Mouse (Mus musculus): Measurements from ENCODE around the gene Kbtbd13. TPM values are rescaled to one million over a fixed set of nuclear protein-coding genes. Genes with fewer than 3 reads are reported as not detected.

Gene Kbtbd13
- polyA plus RNA-seq, 1 experiment from 2014 or later: 0.66 TPM

GRCm38 (mm10) chr9:65386373-65387140 lies 4.9 kb downstream of the Kbtbd13 start:
- peak; percentile 50; the same call in 1 of the 2 replicates for ATAC-seq (replicated peaks; ENCODE audit: low FRiP score, low TSS enrichment, low read depth)
- no peak overlapping the region for H3K4me3 ChIP-seq (ENCODE audit: low read depth, low read length)
- H3K27ac ChIP-seq (ENCODE audit: low read depth): no peak overlapping the region
- DNase-seq (ENCODE audit: low spot score): peak; percentile 75
- H3K9ac ChIP-seq (ENCODE audit: low read length): no peak overlapping the region
- no peaks in the 10 kb centered on the region for H3K36me3 ChIP-seq (ENCODE audit: control insufficient read depth, insufficient read depth, low read length)
- H3K9me3 ChIP-seq (ENCODE audit: control insufficient read depth, low read length): no peaks in the 10 kb centered on the region
- peaks cover 83% of the 10 kb centered on the region for H3K27me3 ChIP-seq (replicated peaks; ENCODE audit: control insufficient read depth, insufficient read depth, low read length)
- H3K4me2 ChIP-seq (ENCODE audit: low read length): no peak overlapping the region
- peaks cover 6% of the 10 kb centered on the region; the same call in 1 of the 2 replicates for H3K4me1 ChIP-seq (replicated peaks; ENCODE audit: control insufficient read depth, insufficient read depth, low read length)
- 13% methylated on average over 8 of the region's 8 CpGs for WGBS

- H3K4me2 ChIP-seq (ENCODE audit: low read length): no peak overlapping the region
- no peak for ATAC-seq (replicated peaks; ENCODE audit: low FRiP score, low TSS enrichment, low read depth)
- no peak for DNase-seq (ENCODE audit: low spot score)
- WGBS: 39% methylated on average over 3 of the region's 3 CpGs
- H3K9ac ChIP-seq (ENCODE audit: low read length): no peak overlapping the region
- no peak overlapping the region for H3K27ac ChIP-seq (ENCODE audit: low read depth)
- H3K27me3 ChIP-seq (replicated peaks; ENCODE audit: control insufficient read depth, insufficient read depth, low read length): peaks cover 83% of the 10 kb centered on the region
- H3K9me3 ChIP-seq (ENCODE audit: control insufficient read depth, low read length): no peaks in the 10 kb centered on the region
- H3K4me3 ChIP-seq (ENCODE audit: low read depth, low read length): no peak overlapping the region
- H3K4me1 ChIP-seq (replicated peaks; ENCODE audit: control insufficient read depth, insufficient read depth, low read length): peaks cover 6% of the 10 kb centered on the region; the same call in 1 of the 2 replicates
- H3K36me3 ChIP-seq (ENCODE audit: control insufficient read depth, insufficient read depth, low read length): no peaks in the 10 kb centered on the region
Observed at GRCm38 (mm10) chr9:65384276-65384675, 7.2 kb downstream of the Kbtbd13 start.

- no peak overlapping the region for H3K27ac ChIP-seq (ENCODE audit: low read depth)
- peaks cover 84% of the 10 kb centered on the region for H3K27me3 ChIP-seq (replicated peaks; ENCODE audit: control insufficient read depth, insufficient read depth, low read length)
- peaks cover 6% of the 10 kb centered on the region; the same call in 1 of the 2 replicates for H3K4me1 ChIP-seq (replicated peaks; ENCODE audit: control insufficient read depth, insufficient read depth, low read length)
- H3K36me3 ChIP-seq (ENCODE audit: control insufficient read depth, insufficient read depth, low read length): no peaks in the 10 kb centered on the region
- no peaks in the 10 kb centered on the region for H3K9me3 ChIP-seq (ENCODE audit: control insufficient read depth, low read length)
- no peak overlapping the region for H3K4me3 ChIP-seq (ENCODE audit: low read depth, low read length)
- no peak for ATAC-seq (replicated peaks; ENCODE audit: low FRiP score, low TSS enrichment, low read depth)
- 57% methylated on average over 3 of the region's 3 CpGs for WGBS
- H3K4me2 ChIP-seq (ENCODE audit: low read length): no peak overlapping the region
- DNase-seq (ENCODE audit: low spot score): no peak
- no peak overlapping the region for H3K9ac ChIP-seq (ENCODE audit: low read length)
Observed at GRCm38 (mm10) chr9:65382751-65383097, 8.7 kb downstream of the Kbtbd13 start.

- no peak for ATAC-seq (replicated peaks; ENCODE audit: low FRiP score, low TSS enrichment, low read depth)
- H3K4me2 ChIP-seq (ENCODE audit: low read length): no peak overlapping the region
- H3K9me3 ChIP-seq (ENCODE audit: control insufficient read depth, low read length): no peaks in the 10 kb centered on the region
- no peaks in the 10 kb centered on the region for H3K36me3 ChIP-seq (ENCODE audit: control insufficient read depth, insufficient read depth, low read length)
- H3K4me3 ChIP-seq (ENCODE audit: low read depth, low read length): no peak overlapping the region
- H3K27me3 ChIP-seq (replicated peaks; ENCODE audit: control insufficient read depth, insufficient read depth, low read length): peaks cover 84% of the 10 kb centered on the region
- DNase-seq (ENCODE audit: low spot score): no peak
- 72% methylated on average over 6 of the region's 6 CpGs for WGBS
- no peak overlapping the region for H3K9ac ChIP-seq (ENCODE audit: low read length)
- peaks cover 6% of the 10 kb centered on the region; the same call in 1 of the 2 replicates for H3K4me1 ChIP-seq (replicated peaks; ENCODE audit: control insufficient read depth, insufficient read depth, low read length)
- H3K27ac ChIP-seq (ENCODE audit: low read depth): no peak overlapping the region
Observed at GRCm38 (mm10) chr9:65382031-65382750, 9.3 kb downstream of the Kbtbd13 start.

- 0 out of 2 replicates have a peak, but pooled peaks cover 4% of the 10 kb centered on the region for H3K4me1 ChIP-seq (replicated peaks; ENCODE audit: control insufficient read depth, insufficient read depth, low read length)
- 79% methylated on average over 4 of the region's 4 CpGs for WGBS
- DNase-seq (ENCODE audit: low spot score): no peak
- no peak overlapping the region for H3K27ac ChIP-seq (ENCODE audit: low read depth)
- H3K36me3 ChIP-seq (ENCODE audit: control insufficient read depth, insufficient read depth, low read length): no peaks in the 10 kb centered on the region
- no peak overlapping the region for H3K4me3 ChIP-seq (ENCODE audit: low read depth, low read length)
- H3K4me2 ChIP-seq (ENCODE audit: low read length): no peak overlapping the region
- ATAC-seq (replicated peaks; ENCODE audit: low FRiP score, low TSS enrichment, low read depth): no peak
- no peaks in the 10 kb centered on the region for H3K9me3 ChIP-seq (ENCODE audit: control insufficient read depth, low read length)
- H3K27me3 ChIP-seq (replicated peaks; ENCODE audit: control insufficient read depth, insufficient read depth, low read length): peaks cover 81% of the 10 kb centered on the region
- no peak overlapping the region for H3K9ac ChIP-seq (ENCODE audit: low read length)
Observed at GRCm38 (mm10) chr9:65381017-65381590, 10.3 kb downstream of the Kbtbd13 start.

- H3K9me3 ChIP-seq (ENCODE audit: control insufficient read depth, low read length): no peaks in the 10 kb centered on the region
- DNase-seq (ENCODE audit: low spot score) (no peak), ATAC-seq (replicated peaks; ENCODE audit: low FRiP score, low TSS enrichment, low read depth) (no peak)
- H3K27ac ChIP-seq (ENCODE audit: low read depth): no peak overlapping the region
- H3K36me3 ChIP-seq (ENCODE audit: control insufficient read depth, insufficient read depth, low read length): no peaks in the 10 kb centered on the region
- no peak overlapping the region for H3K4me3 ChIP-seq (ENCODE audit: low read depth, low read length)
- no peak overlapping the region for H3K9ac ChIP-seq (ENCODE audit: low read length)
- H3K4me2 ChIP-seq (ENCODE audit: low read length): no peak overlapping the region
- 84% methylated on average over 9 of the region's 9 CpGs for WGBS
- H3K4me1 ChIP-seq (replicated peaks; ENCODE audit: control insufficient read depth, insufficient read depth, low read length): no peaks in the 10 kb centered on the region
- H3K27me3 ChIP-seq (replicated peaks; ENCODE audit: control insufficient read depth, insufficient read depth, low read length): peaks cover 35% of the 10 kb centered on the region
Observed at GRCm38 (mm10) chr9:65375163-65375934, 16.1 kb downstream of the Kbtbd13 start.

- Histone ChIP-seq H3K9ac (ENCODE audit: low read length) (no peak overlapping the region), H3K4me2 (ENCODE audit: low read length) (no peak overlapping the region), H3K9me3 (ENCODE audit: control insufficient read depth, low read length) (no peaks in the 10 kb centered on the region), H3K4me3 (ENCODE audit: low read depth, low read length) (no peak overlapping the region), H3K27me3 (replicated peaks; ENCODE audit: control insufficient read depth, insufficient read depth, low read length) (peaks cover 27% of the 10 kb centered on the region), H3K4me1 (replicated peaks; ENCODE audit: control insufficient read depth, insufficient read depth, low read length) (no peaks in the 10 kb centered on the region), H3K27ac (ENCODE audit: low read depth) (no peak overlapping the region), H3K36me3 (ENCODE audit: control insufficient read depth, insufficient read depth, low read length) (no peaks in the 10 kb centered on the region)
- DNase-seq (ENCODE audit: low spot score): no peak
- 81% methylated on average over 5 of the region's 5 CpGs for WGBS
- ATAC-seq (replicated peaks; ENCODE audit: low FRiP score, low TSS enrichment, low read depth): no peak
Observed at GRCm38 (mm10) chr9:65374468-65375162, 16.8 kb downstream of the Kbtbd13 start.

GRCm38 (mm10) chr9:65372449-65372848 lies 19.0 kb downstream of the Kbtbd13 start:
- no peaks in the 10 kb centered on the region for H3K9me3 ChIP-seq (ENCODE audit: control insufficient read depth, low read length)
- no peak overlapping the region for H3K4me2 ChIP-seq (ENCODE audit: low read length)
- 73% methylated on average over 4 of the region's 4 CpGs for WGBS
- no peaks in the 10 kb centered on the region for H3K36me3 ChIP-seq (ENCODE audit: control insufficient read depth, insufficient read depth, low read length)
- DNase-seq (ENCODE audit: low spot score): no peak
- H3K4me1 ChIP-seq (replicated peaks; ENCODE audit: control insufficient read depth, insufficient read depth, low read length): no peaks in the 10 kb centered on the region
- H3K27ac ChIP-seq (ENCODE audit: low read depth): no peak overlapping the region
- no peak overlapping the region for H3K4me3 ChIP-seq (ENCODE audit: low read depth, low read length)
- no peak for ATAC-seq (replicated peaks; ENCODE audit: low FRiP score, low TSS enrichment, low read depth)
- H3K27me3 ChIP-seq (replicated peaks; ENCODE audit: control insufficient read depth, insufficient read depth, low read length): peaks cover 6% of the 10 kb centered on the region; the same call in 1 of the 2 replicates
- no peak overlapping the region for H3K9ac ChIP-seq (ENCODE audit: low read length)

Data from intestine, embryonic 14.5 days (tissue).